Mouse (Mus musculus): Measurements from ENCODE around the gene Wdfy1.

Wdfy1 gene

GRCm38 (mm10) chr1:79713081-79713480, 62.9 kb downstream of the Wdfy1 start:
- DNase-seq (ENCODE audit: low read depth in 1 of 2, low spot score in 2 of 2), result no peak

- DNase-seq (ENCODE audit: low read depth in 1 of 2, low spot score in 2 of 2), result no peak
Observed at GRCm38 (mm10) chr1:79711147-79712126, 64.5 kb downstream of the Wdfy1 start.

- no peak for DNase-seq (ENCODE audit: low read depth in 1 of 2, low spot score in 2 of 2)
Observed at GRCm38 (mm10) chr1:79710678-79711077, 65.3 kb downstream of the Wdfy1 start.

GRCm38 (mm10) chr1:79710216-79710615, 65.7 kb downstream of the Wdfy1 start:
- no peak for DNase-seq (ENCODE audit: low read depth in 1 of 2, low spot score in 2 of 2)

GRCm38 (mm10) chr1:79707383-79707782, 68.6 kb downstream of the Wdfy1 start:
- DNase-seq (ENCODE audit: low read depth in 1 of 2, low spot score in 2 of 2), result no peak

- no peak for DNase-seq (ENCODE audit: low read depth in 1 of 2, low spot score in 2 of 2)
Observed at GRCm38 (mm10) chr1:79706707-79707106, 69.2 kb downstream of the Wdfy1 start.

- DNase-seq (ENCODE audit: low read depth in 1 of 2, low spot score in 2 of 2), result no peak
Observed at GRCm38 (mm10) chr1:79704672-79705071, 71.3 kb downstream of the Wdfy1 start.

- no peak for DNase-seq (ENCODE audit: low read depth in 1 of 2, low spot score in 2 of 2)
Observed at GRCm38 (mm10) chr1:79703520-79703919, 72.4 kb downstream of the Wdfy1 start.

GRCm38 (mm10) chr1:79698506-79698905, 77.4 kb downstream of the Wdfy1 start:
- no peak for DNase-seq (ENCODE audit: low read depth in 1 of 2, low spot score in 2 of 2)

GRCm38 (mm10) chr1:79697382-79697781, 78.6 kb downstream of the Wdfy1 start:
- no peak for DNase-seq (ENCODE audit: low read depth in 1 of 2, low spot score in 2 of 2)

GRCm38 (mm10) chr1:79696933-79697332, 79.0 kb downstream of the Wdfy1 start:
- DNase-seq (ENCODE audit: low read depth in 1 of 2, low spot score in 2 of 2), result no peak

GRCm38 (mm10) chr1:79692482-79692881, 83.5 kb downstream of the Wdfy1 start:
- no peak for DNase-seq (ENCODE audit: low read depth in 1 of 2, low spot score in 2 of 2)

- no peak for DNase-seq (ENCODE audit: low read depth in 1 of 2, low spot score in 2 of 2)
Observed at GRCm38 (mm10) chr1:79687254-79687653, 88.7 kb downstream of the Wdfy1 start.

GRCm38 (mm10) chr1:79684027-79684426, 91.9 kb downstream of the Wdfy1 start:
- DNase-seq (ENCODE audit: low read depth in 1 of 2, low spot score in 2 of 2), result no peak

- no peak for DNase-seq (ENCODE audit: low read depth in 1 of 2, low spot score in 2 of 2)
Observed at GRCm38 (mm10) chr1:79682936-79683335, 93.0 kb downstream of the Wdfy1 start.

- DNase-seq (ENCODE audit: low read depth in 1 of 2, low spot score in 2 of 2), result no peak
Observed at GRCm38 (mm10) chr1:79680777-79681176, 95.2 kb downstream of the Wdfy1 start.

GRCm38 (mm10) chr1:79678117-79678684, 97.7 kb downstream of the Wdfy1 start:
- no peak for DNase-seq (ENCODE audit: low read depth in 1 of 2, low spot score in 2 of 2)

GRCm38 (mm10) chr1:79675716-79676115, 100.2 kb downstream of the Wdfy1 start:
- no peak for DNase-seq (ENCODE audit: low read depth in 1 of 2, low spot score in 2 of 2)

GRCm38 (mm10) chr1:79671543-79672337, 104.2 kb downstream of the Wdfy1 start, which contains the start of gene Ap1s3:
Gene Ap1s3 (minus strand): TSS chr1:79671972.
- DNase-seq (ENCODE audit: low read depth in 1 of 2, low spot score in 2 of 2), result peak; percentile 6 to 54

GRCm38 (mm10) chr1:79671196-79671542, 104.8 kb downstream of the Wdfy1 start:
- peak; percentile 23 to 24 for DNase-seq (ENCODE audit: low read depth in 1 of 2, low spot score in 2 of 2)

GRCm38 (mm10) chr1:79669419-79669974, 106.4 kb downstream of the Wdfy1 start:
- no peak for DNase-seq (ENCODE audit: low read depth in 1 of 2, low spot score in 2 of 2)
